Mouse (Mus musculus) kidney, adult 2 months (tissue): ENCODE measurements around the gene Abl1.

ENCODE experiments used
- CTCF ChIP-seq: fragments of 200-500 bp; conservative IDR thresholded peaks from 2 replicates; pipeline ENCODE4 v1.5.1; 2011; ENCODE audit warnings: low read depth, mild to moderate bottlenecking, control low read depth, low read length, moderate library complexity, mixed read lengths; ENCODE audit not compliant: insufficient read depth, insufficient read length
- POLR2A ChIP-seq: fragments of 200-500 bp; IDR thresholded peaks from one replicate; pipeline ENCODE4 v1.6.1; 2011; ENCODE audit warnings: low read depth, low read length, control low read depth

DNA sequence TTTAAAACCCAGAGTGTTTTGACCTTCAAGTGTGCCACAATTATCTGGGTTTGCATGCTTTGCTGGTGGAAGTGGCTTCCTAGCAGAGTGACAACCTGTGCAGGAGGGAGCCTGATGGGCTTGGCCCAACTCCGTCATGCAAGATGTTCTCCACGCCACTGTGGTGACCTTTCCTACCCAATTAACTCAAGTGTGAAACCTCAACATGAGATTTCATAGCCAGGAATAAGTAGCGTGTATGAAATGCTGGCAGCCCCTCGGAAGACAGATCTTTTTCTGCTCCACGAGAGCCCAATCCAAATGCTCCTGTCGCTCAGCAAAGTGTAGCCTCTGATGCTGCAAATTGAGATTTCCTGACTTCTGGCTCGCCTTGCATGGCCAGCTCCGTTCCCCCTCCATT, 103.1 kb downstream of the Abl1 start:
- TF ChIP-seq CTCF, result no peak
- no peak for TF ChIP-seq POLR2A
